Mouse (Mus musculus) forebrain, embryonic 14.5 days (tissue): Measurements from ENCODE around the gene Gm4450. TPM values are rescaled to one million over a fixed set of nuclear protein-coding genes. Genes with fewer than 3 reads are reported as not detected.
A peak's percentile ranks its signal among the peaks of the same experiment; 100 is the strongest.

Source experiments
- ATAC-seq: fragments of 200-750 bp; cut with Nextera tagmentation; 2 replicates; pipeline ENCODE4 v1.8.0; 2017; ENCODE audit warnings: mild to moderate bottlenecking, moderate library complexity
- DNase-seq: peaks from one replicate; pipeline ENCODE4 v3.0.0-alpha.2; 2015; ENCODE audit warnings: low spot score
- H3K27ac ChIP-seq: fragments of 300-500 bp; sonication (generic); 2 replicates; pipeline ENCODE4 v1.5.1; 2014; ENCODE audit warnings: low read depth, mild to moderate bottlenecking, control low read depth, low read length, moderate library complexity
- H3K27me3 ChIP-seq: fragments of 300-500 bp; sonication (generic); replicated peaks from 2 replicates; pipeline ENCODE4 v1.6.1; 2014; ENCODE audit warnings: low read length, control low read depth, mixed read lengths; ENCODE audit not compliant: control insufficient read depth, insufficient read depth
- H3K36me3 ChIP-seq: fragments of 300-500 bp; sonication (generic); 2 replicates; pipeline ENCODE4 v1.6.1; 2014; ENCODE audit warnings: low read length, control low read depth; ENCODE audit not compliant: control insufficient read depth, insufficient read depth
- H3K4me1 ChIP-seq: fragments of 300-500 bp; sonication (generic); 2 replicates; pipeline ENCODE4 v1.6.1; 2014; ENCODE audit warnings: antibody characterized with exemption, low read length, control low read depth; ENCODE audit not compliant: control insufficient read depth, insufficient read depth
- H3K4me2 ChIP-seq: fragments of 300-500 bp; sonication (generic); 2 replicates; pipeline ENCODE4 v1.6.1; 2014; ENCODE audit warnings: mild to moderate bottlenecking, control low read depth, low read length
- H3K4me3 ChIP-seq: fragments of 300-500 bp; sonication (generic); 2 replicates; pipeline ENCODE4 v1.5.1; 2014; ENCODE audit warnings: low read depth, low read length, control low read depth
- H3K9ac ChIP-seq: fragments of 300-500 bp; sonication (generic); 2 replicates; pipeline ENCODE4 v1.6.1; 2014; ENCODE audit warnings: mild to moderate bottlenecking, low read length, control low read depth, moderate library complexity
- H3K9me3 ChIP-seq: fragments of 300-500 bp; sonication (generic); replicated peaks from 2 replicates; pipeline ENCODE4 v1.6.1; 2016; ENCODE audit warnings: low read length, control low read depth, mixed read lengths; ENCODE audit not compliant: control insufficient read depth
- WGBS: fragments of 180-500 bp; shearing (Covaris S2); extraction: QIAGEN DNeasy Blood & Tissue Kit; methylation state at CpG from one replicate; pipeline ENCODE4 v1.1.7; 2014; 5-methylcytosine and 5-hydroxymethylcytosine counted together
- polyA plus RNA-seq: library from polyadenylated mRNA; unstranded; fragments of >200 nt; fragmentation: Nextera tagmentation; extraction: Ambion mirVana; gene quantifications from 2 replicates; pipeline ENCODE4 v1.2.1, GENCODE M21; 2014

Gene Gm4450
- polyA plus RNA-seq, 1 experiment from 2014 or later: not detected

GRCm38 (mm10) chr3:98426749-98427148 is 30.2 kb downstream of the Gm4450 start:
- Histone ChIP-seq H3K9me3 (no peaks in the 10 kb centered on the region), H3K27ac (no peak overlapping the region), H3K27me3 (peaks cover 13% of the 10 kb centered on the region), H3K4me3 (peak overlapping the region; percentile 53), H3K36me3 (peaks cover 8% of the 10 kb centered on the region; the same call in 1 of the 2 replicates), H3K9ac (peak overlapping the region; percentile 62), H3K4me2 (peak overlapping the region; percentile 98), H3K4me1 (peaks cover 12% of the 10 kb centered on the region)
- DNase-seq: no peak
- WGBS: 39% methylated on average over 5 of the region's 5 CpGs
- no peak for ATAC-seq

GRCm38 (mm10) chr3:98422926-98423325 is 34.0 kb downstream of the Gm4450 start:
- H3K4me1 ChIP-seq: peaks cover 8% of the 10 kb centered on the region
- 90% methylated on average over 4 of the region's 4 CpGs for WGBS
- H3K9ac ChIP-seq: no peak overlapping the region
- H3K9me3 ChIP-seq: no peaks in the 10 kb centered on the region
- no peaks in the 10 kb centered on the region for H3K27me3 ChIP-seq
- H3K36me3 ChIP-seq: peaks cover 8% of the 10 kb centered on the region; the same call in 1 of the 2 replicates
- H3K4me3 ChIP-seq: no peak overlapping the region
- no peak overlapping the region for H3K27ac ChIP-seq
- DNase-seq: no peak
- no peak overlapping the region for H3K4me2 ChIP-seq
- no peak for ATAC-seq

- DNase-seq (no peak), ATAC-seq (no peak)
- 47% methylated on average over 4 of the region's 4 CpGs for WGBS
- Histone ChIP-seq H3K4me3 (no peak overlapping the region), H3K9ac (no peak overlapping the region), H3K9me3 (no peaks in the 10 kb centered on the region), H3K4me1 (peaks cover 3% of the 10 kb centered on the region; the same call in 1 of the 2 replicates), H3K27me3 (no peaks in the 10 kb centered on the region), H3K36me3 (no peaks in the 10 kb centered on the region), H3K4me2 (no peak overlapping the region), H3K27ac (no peak overlapping the region)
Observed at GRCm38 (mm10) chr3:98419786-98420070, 37.2 kb downstream of the Gm4450 start.

GRCm38 (mm10) chr3:98418991-98419785 is 37.7 kb downstream of the Gm4450 start:
- DNase-seq (no peak), ATAC-seq (no peak)
- Histone ChIP-seq H3K9me3 (no peaks in the 10 kb centered on the region), H3K27me3 (no peaks in the 10 kb centered on the region), H3K27ac (no peak overlapping the region), H3K36me3 (no peaks in the 10 kb centered on the region), H3K4me1 (peaks cover 3% of the 10 kb centered on the region; the same call in 1 of the 2 replicates), H3K9ac (no peak overlapping the region), H3K4me3 (no peak overlapping the region), H3K4me2 (no peak overlapping the region)
- WGBS: 81% methylated on average over 6 of the region's 6 CpGs

- H3K4me2 ChIP-seq: no peak overlapping the region
- no peak overlapping the region for H3K4me3 ChIP-seq
- H3K9me3 ChIP-seq: no peaks in the 10 kb centered on the region
- DNase-seq (peak; percentile 62), ATAC-seq (peak; percentile 48; the same call in 1 of the 2 replicates)
- no peaks in the 10 kb centered on the region for H3K27me3 ChIP-seq
- H3K27ac ChIP-seq: no peak overlapping the region
- no peak overlapping the region for H3K9ac ChIP-seq
- peaks cover 3% of the 10 kb centered on the region; the same call in 1 of the 2 replicates for H3K4me1 ChIP-seq
- WGBS: 41% methylated on average over 4 of the region's 4 CpGs
- H3K36me3 ChIP-seq: no peaks in the 10 kb centered on the region
Observed at GRCm38 (mm10) chr3:98417328-98417727, 39.6 kb downstream of the Gm4450 start.

- Histone ChIP-seq H3K27ac (no peak overlapping the region), H3K4me3 (no peak overlapping the region), H3K36me3 (no peaks in the 10 kb centered on the region), H3K9me3 (no peaks in the 10 kb centered on the region), H3K4me1 (peaks cover 3% of the 10 kb centered on the region; the same call in 1 of the 2 replicates), H3K9ac (no peak overlapping the region), H3K27me3 (no peaks in the 10 kb centered on the region), H3K4me2 (no peak overlapping the region)
- ATAC-seq: 0 out of 2 replicates have a peak, but pooled peaks have one; percentile 26
- DNase-seq: no peak
- 81% methylated on average over 5 of the region's 5 CpGs for WGBS
Observed at GRCm38 (mm10) chr3:98416426-98417250, 40.3 kb downstream of the Gm4450 start.

- no peak for DNase-seq
- Histone ChIP-seq H3K36me3 (no peaks in the 10 kb centered on the region), H3K9ac (no peak overlapping the region), H3K9me3 (no peaks in the 10 kb centered on the region), H3K4me2 (no peak overlapping the region), H3K27ac (no peak overlapping the region), H3K27me3 (no peaks in the 10 kb centered on the region), H3K4me3 (no peak overlapping the region), H3K4me1 (peaks cover 3% of the 10 kb centered on the region; the same call in 1 of the 2 replicates)
- ATAC-seq: no peak
- 87% methylated on average over 3 of the region's 3 CpGs for WGBS
Observed at GRCm38 (mm10) chr3:98414296-98414695, 42.6 kb downstream of the Gm4450 start.

GRCm38 (mm10) chr3:98413733-98414132 is 43.2 kb downstream of the Gm4450 start:
- Histone ChIP-seq H3K9ac (no peak overlapping the region), H3K36me3 (no peaks in the 10 kb centered on the region), H3K27me3 (no peaks in the 10 kb centered on the region), H3K4me1 (peaks cover 3% of the 10 kb centered on the region; the same call in 1 of the 2 replicates), H3K27ac (no peak overlapping the region), H3K4me2 (no peak overlapping the region), H3K4me3 (no peak overlapping the region), H3K9me3 (no peaks in the 10 kb centered on the region)
- ATAC-seq: no peak
- DNase-seq: no peak
- WGBS: 90% methylated on average over 2 of the region's 2 CpGs
